Mouse (Mus musculus) liver, embryonic 11.5 days (tissue): ENCODE results near the gene Fndc8. TPM values are rescaled to one million over a fixed set of nuclear protein-coding genes. Genes with fewer than 3 reads are reported as not detected.
A peak's percentile ranks its signal among the peaks of the same experiment; 100 is the strongest.
"Not testable (repeated sequence)": the region's sequence is repeated elsewhere in the genome, so short reads cannot be mapped to it uniquely, and the experiment has no call there.

Source experiments
- ATAC-seq: fragments of 200-750 bp; cut with Nextera tagmentation; replicated peaks from 2 replicates; pipeline ENCODE4 v1.8.0; 2017; ENCODE audit warnings: moderate number of reproducible peaks, mild to moderate bottlenecking, moderate TSS enrichment, moderate library complexity; ENCODE audit not compliant: low FRiP score
- DNase-seq: peaks from one replicate; pipeline ENCODE4 v3.0.0-alpha.2; 2017; ENCODE audit warnings: low spot score
- H3K27ac ChIP-seq: fragments of 300-500 bp; sonication (generic); 2 replicates; pipeline ENCODE4 v1.5.1; 2014; ENCODE audit warnings: mild to moderate bottlenecking, low read depth, low read length, control low read depth
- H3K27me3 ChIP-seq: fragments of 300-500 bp; sonication (generic); replicated peaks from 2 replicates; pipeline ENCODE4 v1.6.1; 2014; ENCODE audit warnings: low read length, mixed read lengths; ENCODE audit not compliant: control insufficient read depth, insufficient read depth
- H3K36me3 ChIP-seq: fragments of 300-500 bp; sonication (generic); 2 replicates; pipeline ENCODE4 v1.6.1; 2014; ENCODE audit warnings: mild to moderate bottlenecking, low read length, moderate library complexity, mixed read lengths; ENCODE audit not compliant: control insufficient read depth, insufficient read depth
- H3K4me1 ChIP-seq: fragments of 300-500 bp; sonication (generic); replicated peaks from 2 replicates; pipeline ENCODE4 v1.6.1; 2014; ENCODE audit warnings: low read length, mixed read lengths; ENCODE audit not compliant: control insufficient read depth, insufficient read depth
- H3K4me2 ChIP-seq: fragments of 300-500 bp; sonication (generic); 2 replicates; pipeline ENCODE4 v1.6.1; 2014; ENCODE audit warnings: mild to moderate bottlenecking, control low read depth, moderate library complexity
- H3K4me3 ChIP-seq: fragments of 300-500 bp; sonication (generic); 2 replicates; pipeline ENCODE4 v1.5.1; 2014; ENCODE audit warnings: low read depth, low read length, control low read depth
- H3K9ac ChIP-seq: fragments of 300-500 bp; sonication (generic); 2 replicates; pipeline ENCODE4 v1.6.1; 2014; ENCODE audit warnings: low read depth, low read length, control low read depth
- H3K9me3 ChIP-seq: fragments of 300-500 bp; sonication (generic); 2 replicates; pipeline ENCODE4 v1.6.1; 2016; ENCODE audit warnings: low read length, inconsistent platforms, mixed read lengths; ENCODE audit not compliant: control insufficient read depth
- WGBS: fragments of 180-500 bp; shearing (Covaris S2); extraction: QIAGEN DNeasy Blood & Tissue Kit; methylation state at CpG from one replicate; pipeline ENCODE4 v1.1.7; 2014; 5-methylcytosine and 5-hydroxymethylcytosine counted together
- polyA plus RNA-seq: library from polyadenylated mRNA; unstranded; fragments of >200 nt; fragmentation: Nextera tagmentation; extraction: Ambion mirVana; gene quantifications from 2 replicates; pipeline ENCODE4 v1.2.1, GENCODE M21; 2014

Fndc8 gene
- polyA plus RNA-seq, 1 experiment from 2014 or later = 0.15 TPM

GRCm38 (mm10) chr11:82910679-82911389 is 18.9 kb downstream of the Fndc8 start:
- Histone ChIP-seq H3K4me3 (no peak overlapping the region), H3K27me3 (peaks cover 14% of the 10 kb centered on the region), H3K4me1 (peaks cover 9% of the 10 kb centered on the region; the same call in 1 of the 2 replicates), H3K9me3 (no peaks in the 10 kb centered on the region), H3K36me3 (peaks cover 7% of the 10 kb centered on the region; the same call in 1 of the 2 replicates), H3K9ac (no peak overlapping the region), H3K4me2 (no peak overlapping the region), H3K27ac (no peak overlapping the region)
- no peak for DNase-seq
- WGBS = 55% methylated on average over 11 of the region's 11 CpGs
- no peak for ATAC-seq

- no peak overlapping the region for H3K27ac ChIP-seq
- 10% methylated on average over 16 of the region's 16 CpGs for WGBS
- peak; percentile 66 for DNase-seq
- no peaks in the 10 kb centered on the region for H3K36me3 ChIP-seq
- H3K27me3 ChIP-seq = peaks cover 14% of the 10 kb centered on the region
- no peaks in the 10 kb centered on the region for H3K9me3 ChIP-seq
- H3K4me1 ChIP-seq = peaks cover 3% of the 10 kb centered on the region; the same call in 1 of the 2 replicates
- H3K9ac ChIP-seq = no peak overlapping the region
- 0 out of 2 replicates have a peak, but pooled peaks have one; percentile 15 for ATAC-seq
- H3K4me3 ChIP-seq = no peak overlapping the region; the same call in 1 of the 2 replicates
- peak overlapping the region; percentile 55 for H3K4me2 ChIP-seq
Observed at GRCm38 (mm10) chr11:82914711-82915352, 22.9 kb downstream of the Fndc8 start.

- Histone ChIP-seq H3K4me3 (no peak overlapping the region), H3K9me3 (no peaks in the 10 kb centered on the region), H3K36me3 (no peaks in the 10 kb centered on the region), H3K4me2 (no peak overlapping the region), H3K9ac (no peak overlapping the region), H3K4me1 (no peaks in the 10 kb centered on the region), H3K27ac (no peak overlapping the region), H3K27me3 (peaks cover 22% of the 10 kb centered on the region)
- WGBS = 51% methylated on average over 10 of the region's 10 CpGs
- DNase-seq = no peak
- no peak for ATAC-seq
Observed at GRCm38 (mm10) chr11:82920768-82921167, 28.8 kb downstream of the Fndc8 start.

- no peak overlapping the region for H3K27ac ChIP-seq
- H3K4me2 ChIP-seq = no peak overlapping the region
- no peak overlapping the region for H3K4me3 ChIP-seq
- H3K4me1 ChIP-seq = no peaks in the 10 kb centered on the region
- H3K36me3 ChIP-seq = no peaks in the 10 kb centered on the region
- DNase-seq (no peak), ATAC-seq (no peak)
- no peak overlapping the region for H3K9ac ChIP-seq
- WGBS = 61% methylated on average over 4 of the region's 4 CpGs
- H3K27me3 ChIP-seq = peaks cover 30% of the 10 kb centered on the region
- no peaks in the 10 kb centered on the region for H3K9me3 ChIP-seq
Observed at GRCm38 (mm10) chr11:82921691-82922090, 29.8 kb downstream of the Fndc8 start.

GRCm38 (mm10) chr11:82923910-82924309 is 32.0 kb downstream of the Fndc8 start:
- H3K4me2 ChIP-seq, H3K9ac ChIP-seq, DNase-seq, H3K4me3 ChIP-seq, H3K4me1 ChIP-seq, H3K36me3 ChIP-seq, H3K27ac ChIP-seq, H3K9me3 ChIP-seq, ATAC-seq: not testable (repeated sequence)
- peaks cover 44% of the 10 kb centered on the region for H3K27me3 ChIP-seq
- WGBS = 77% methylated on average over 6 of the region's 6 CpGs

GRCm38 (mm10) chr11:82928897-82929632 is 37.1 kb downstream of the Fndc8 start:
- Histone ChIP-seq H3K9ac (no peak overlapping the region), H3K9me3 (no peaks in the 10 kb centered on the region), H3K4me3 (no peak overlapping the region), H3K27ac (no peak overlapping the region), H3K4me1 (no peaks in the 10 kb centered on the region), H3K36me3 (no peaks in the 10 kb centered on the region), H3K4me2 (no peak overlapping the region), H3K27me3 (peaks cover 75% of the 10 kb centered on the region)
- no peak for ATAC-seq
- 39% methylated on average over 20 of the region's 20 CpGs for WGBS
- DNase-seq = no peak

GRCm38 (mm10) chr11:82929633-82929950 is 37.7 kb downstream of the Fndc8 start:
- Histone ChIP-seq H3K9me3 (no peaks in the 10 kb centered on the region), H3K4me2 (no peak overlapping the region), H3K36me3 (no peaks in the 10 kb centered on the region), H3K4me3 (no peak overlapping the region), H3K27ac (no peak overlapping the region), H3K27me3 (peaks cover 80% of the 10 kb centered on the region), H3K4me1 (no peaks in the 10 kb centered on the region), H3K9ac (no peak overlapping the region)
- DNase-seq (no peak), ATAC-seq (no peak)
- WGBS = 46% methylated on average over 3 of the region's 3 CpGs

- not testable (repeated sequence) for H3K9ac ChIP-seq
Observed at GRCm38 (mm10) chr11:82930391-82930955, 38.5 kb downstream of the Fndc8 start.

More at GRCm38 (mm10) chr11:82930391-82930955, 38.5 kb downstream of the Fndc8 start:
- Histone ChIP-seq H3K27me3 (peaks cover 86% of the 10 kb centered on the region), H3K4me3 (peak overlapping the region; percentile 50), H3K4me2 (peak overlapping the region; percentile 73)
- H3K4me1 ChIP-seq, DNase-seq, H3K36me3 ChIP-seq, H3K9me3 ChIP-seq, H3K27ac ChIP-seq, ATAC-seq: not testable (repeated sequence)
- WGBS = 2% methylated on average over 84 of the region's 85 CpGs
